In genomic region chr3:53561813-53562212, GRCm38 (mm10) we compare ENCODE assay signal across 15 mouse cellular contexts.
A peak's percentile ranks its signal among the peaks of the same experiment; 100 is the strongest.
DNase-seq lines count a peak whose midpoint lies in the region; ATAC-seq and TF ChIP-seq lines count a peak whose summit lies in the region.
"Had no signal": no experiment of that assay in that cellular context is flagged by ENCODE, and none has a peak within 500 bp of the region (broad histone marks: within the 10 kb centered on the region; RNA-seq: fewer than 3 reads in every experiment).

No protein-coding gene starts in this region.

- peaks cover 8% of the 10 kb centered on the region; the same call in 1 of the 2 replicates for H3K4me1 ChIP-seq in forebrain, embryonic 14.5 days (ENCODE audit: control insufficient read depth, insufficient read depth, low read length)
- peaks cover 17% of the 10 kb centered on the region for H3K4me1 ChIP-seq in forebrain, embryonic 16.5 days (replicated peaks; ENCODE audit: control insufficient read depth, insufficient read depth, low read length)
- H3K4me1 ChIP-seq in stomach, embryonic 14.5 days (ENCODE audit: control insufficient read depth, insufficient read depth, low read length) = peaks cover 59% of the 10 kb centered on the region
- H3K4me1 ChIP-seq in stomach, postnatal 0 days (replicated peaks; ENCODE audit: control insufficient read depth, insufficient read depth) = peaks cover 9% of the 10 kb centered on the region; the same call in 1 of the 2 replicates
- H3K4me1 ChIP-seq in liver, embryonic 13.5 days (replicated peaks) = peaks cover 10% of the 10 kb centered on the region

- H3K4me2 ChIP-seq in forebrain, embryonic 14.5 days (ENCODE audit: low read length) = no peak overlapping the region
- no peak overlapping the region for H3K4me2 ChIP-seq in forebrain, embryonic 16.5 days (ENCODE audit: low read length)
- H3K4me2 ChIP-seq in stomach, embryonic 14.5 days (replicated peaks; ENCODE audit: low read depth, low read length) = no peak overlapping the region
- H3K4me2 ChIP-seq in stomach, postnatal 0 days (replicated peaks; ENCODE audit: low read depth) = no peak overlapping the region
- H3K4me2 ChIP-seq in liver, embryonic 13.5 days = no peak overlapping the region
- H3K4me2 ChIP-seq: limb, embryonic 13.5 days had no signal

- TF ChIP-seq EP300 in stomach, postnatal 0 days (optimal IDR thresholded peaks at IDR 0.05) = no peak

- 56% methylated on average over 7 of the region's 7 CpGs for WGBS in forebrain, embryonic 14.5 days
- WGBS in forebrain, embryonic 16.5 days = 49% methylated on average over 7 of the region's 7 CpGs
- WGBS in stomach, embryonic 14.5 days = 59% methylated on average over 7 of the region's 7 CpGs
- WGBS in stomach, postnatal 0 days = 47% methylated on average over 7 of the region's 7 CpGs
- WGBS in liver, embryonic 13.5 days (ENCODE audit: insufficient replicate concordance) = 30% methylated on average over 7 of the region's 7 CpGs

- no peak overlapping the region for H3K4me3 ChIP-seq in forebrain, embryonic 14.5 days (ENCODE audit: low read depth, low read length)
- H3K4me3 ChIP-seq in forebrain, embryonic 16.5 days (replicated peaks; ENCODE audit: low read length) = no peak overlapping the region
- no peak overlapping the region for H3K4me3 ChIP-seq in stomach, embryonic 14.5 days (ENCODE audit: low read depth, low read length)
- no peak overlapping the region for H3K4me3 ChIP-seq in stomach, postnatal 0 days (ENCODE audit: low read depth, low read length)
- H3K4me3 ChIP-seq in liver, embryonic 13.5 days (replicated peaks) = no peak overlapping the region
- H3K4me3 ChIP-seq: left cerebral cortex, adult 2 months; limb, embryonic 13.5 days had no signal

- peak; percentile 35 for DNase-seq in forebrain, embryonic 14.5 days (ENCODE audit: low spot score)
- DNase-seq in stomach, postnatal 0 days (ENCODE audit: low spot score) = no peak
- peak; percentile 3 for DNase-seq in liver, embryonic 13.5 days
- DNase-seq in kidney, adult 18-20 months = no peak
- DNase-seq in thymus, postnatal 0 days (ENCODE audit: low spot score) = no peak
- no peak for DNase-seq in lung, postnatal 4 days
- DNase-seq: cerebellum, adult 18-20 months; kidney, adult 11 months; kidney, postnatal 36 days had no signal

- no peaks in the 10 kb centered on the region for H3K36me3 ChIP-seq in forebrain, embryonic 14.5 days (ENCODE audit: control insufficient read depth, insufficient read depth, low read length)
- H3K36me3 ChIP-seq in forebrain, embryonic 16.5 days (ENCODE audit: control insufficient read depth, insufficient read depth) = no peaks in the 10 kb centered on the region
- H3K36me3 ChIP-seq in stomach, embryonic 14.5 days (ENCODE audit: control insufficient read depth, insufficient read depth, low read length) = no peaks in the 10 kb centered on the region
- H3K36me3 ChIP-seq in stomach, postnatal 0 days (ENCODE audit: control insufficient read depth, insufficient read depth, low read length) = no peaks in the 10 kb centered on the region
- no peaks in the 10 kb centered on the region for H3K36me3 ChIP-seq in liver, embryonic 13.5 days
- H3K36me3 ChIP-seq: G1E; limb, embryonic 13.5 days had no signal

- H3K9ac ChIP-seq in forebrain, embryonic 14.5 days (ENCODE audit: low read length) = no peak overlapping the region
- no peak overlapping the region for H3K9ac ChIP-seq in forebrain, embryonic 16.5 days (replicated peaks; ENCODE audit: low read depth, low read length)
- no peak overlapping the region for H3K9ac ChIP-seq in stomach, embryonic 14.5 days (replicated peaks; ENCODE audit: low read depth, low read length)
- H3K9ac ChIP-seq in stomach, postnatal 0 days (ENCODE audit: low read length) = no peak overlapping the region
- H3K9ac ChIP-seq in liver, embryonic 13.5 days = no peak overlapping the region
- H3K9ac ChIP-seq: limb, embryonic 13.5 days had no signal

- ATAC-seq in forebrain, embryonic 14.5 days = no peak
- ATAC-seq in forebrain, embryonic 16.5 days = no peak
- no peak for ATAC-seq in stomach, embryonic 14.5 days (ENCODE audit: insufficient number of reproducible peaks, insufficient read depth, low FRiP score, low read depth)
- ATAC-seq in stomach, postnatal 0 days (ENCODE audit: low FRiP score, low TSS enrichment) = no peak
- ATAC-seq in liver, embryonic 13.5 days (ENCODE audit: low read depth) = peak; percentile 75; the same call in 1 of the 2 replicates
- ATAC-seq: lung, postnatal 0 days had no signal

- no peaks in the 10 kb centered on the region for H3K27me3 ChIP-seq in forebrain, embryonic 14.5 days (replicated peaks; ENCODE audit: control insufficient read depth, insufficient read depth, low read length)
- H3K27me3 ChIP-seq in forebrain, embryonic 16.5 days (replicated peaks; ENCODE audit: control insufficient read depth, insufficient read depth, low read length) = no peaks in the 10 kb centered on the region
- no peaks in the 10 kb centered on the region for H3K27me3 ChIP-seq in stomach, embryonic 14.5 days (ENCODE audit: control insufficient read depth, insufficient read depth, low read length)
- H3K27me3 ChIP-seq in stomach, postnatal 0 days (ENCODE audit: control insufficient read depth, insufficient read depth, low read length) = no peaks in the 10 kb centered on the region
- H3K27me3 ChIP-seq in liver, embryonic 13.5 days = no peaks in the 10 kb centered on the region
- H3K27me3 ChIP-seq: limb, embryonic 13.5 days had no signal

- no peak overlapping the region for H3K27ac ChIP-seq in forebrain, embryonic 14.5 days (ENCODE audit: low read depth, low read length)
- H3K27ac ChIP-seq in forebrain, embryonic 16.5 days (ENCODE audit: low read length) = no peak overlapping the region
- H3K27ac ChIP-seq in stomach, embryonic 14.5 days (ENCODE audit: low read length) = peak overlapping the region; percentile 52; the same call in 1 of the 2 replicates
- H3K27ac ChIP-seq in stomach, postnatal 0 days (replicated peaks) = no peak overlapping the region
- no peak overlapping the region for H3K27ac ChIP-seq in liver, embryonic 13.5 days
- H3K27ac ChIP-seq: left cerebral cortex, adult 2 months; limb, embryonic 13.5 days had no signal

- no peak for TF ChIP-seq CTCF in stomach, postnatal 0 days (IDR thresholded peaks at IDR 0.05; ENCODE audit: low read depth)

- no peaks in the 10 kb centered on the region for H3K9me3 ChIP-seq in forebrain, embryonic 14.5 days (replicated peaks; ENCODE audit: control insufficient read depth, low read length)
- H3K9me3 ChIP-seq in forebrain, embryonic 16.5 days (ENCODE audit: control insufficient read depth, low read length) = no peaks in the 10 kb centered on the region
- no peaks in the 10 kb centered on the region for H3K9me3 ChIP-seq in stomach, embryonic 14.5 days (ENCODE audit: control insufficient read depth, low read depth, low read length)
- no peaks in the 10 kb centered on the region for H3K9me3 ChIP-seq in stomach, postnatal 0 days (ENCODE audit: control insufficient read depth, low read length)
- no peaks in the 10 kb centered on the region for H3K9me3 ChIP-seq in liver, embryonic 13.5 days (replicated peaks)
- H3K9me3 ChIP-seq: limb, embryonic 13.5 days had no signal

Comparison
In these comparisons a context has a peak if more than half of its experiments do, and no peak if none do; other contexts are left out.
1. DNase-seq: peak in forebrain, embryonic 14.5 days (single experiment) and liver, embryonic 13.5 days (single experiment); none in stomach, postnatal 0 days (single experiment), kidney, adult 18-20 months (single experiment), thymus, postnatal 0 days (single experiment) and lung, postnatal 4 days (0 of 2).